Comparison of ENCODE assay signal across 8 mouse cellular contexts in genomic region chr12:33429387-33430160, GRCm38 (mm10). TPM values are rescaled to one million over a fixed set of nuclear protein-coding genes. Genes with fewer than 3 reads are reported as not detected.
DNase-seq lines count a peak whose midpoint lies in the region; ATAC-seq and TF ChIP-seq lines count a peak whose summit lies in the region.

Gene Twistnb, plus strand, starts transcription at chr12:33429635.

- H3K4me1 ChIP-seq in bone marrow macrophage, adult 2 months (ENCODE audit: control insufficient read depth, insufficient read depth, low read length) = no peaks in the 10 kb centered on the region; the same call in none of the 2 replicates
- no peaks in the 10 kb centered on the region for H3K4me1 ChIP-seq in embryonic fibroblast, embryonic 13.5 days (ENCODE audit: control insufficient read depth, insufficient read depth, low read length)
- H3K4me1 ChIP-seq in kidney, embryonic 14.5 days (ENCODE audit: control insufficient read depth, insufficient read depth, low read length) = peaks cover 4% of the 10 kb centered on the region; the same call in 1 of the 2 replicates
- peaks cover 6% of the 10 kb centered on the region; the same call in 1 of the 2 replicates for H3K4me1 ChIP-seq in limb, embryonic 15.5 days

- WGBS in kidney, embryonic 14.5 days = under 1% methylated on average over 65 of the region's 66 CpGs
- under 1% methylated on average over 66 of the region's 66 CpGs for WGBS in limb, embryonic 15.5 days

- H3K9ac ChIP-seq in kidney, embryonic 14.5 days (ENCODE audit: low read depth, low read length) = peak within 1 kb of the TSS; percentile 95
- peak within 1 kb of the TSS; percentile 83 for H3K9ac ChIP-seq in limb, embryonic 15.5 days

- H3K36me3 ChIP-seq in kidney, embryonic 14.5 days (ENCODE audit: control insufficient read depth, insufficient read depth, low read length) = 0 out of 2 replicates have a peak, but pooled peaks cover 3% of the 10 kb centered on the region
- H3K36me3 ChIP-seq in limb, embryonic 15.5 days = peaks cover 7% of the 10 kb centered on the region

- peak within 1 kb of the TSS; percentile 59 for H3K4me2 ChIP-seq in kidney, embryonic 14.5 days (replicated peaks; ENCODE audit: low read depth, low read length)
- peak within 1 kb of the TSS; percentile 53 for H3K4me2 ChIP-seq in limb, embryonic 15.5 days

- DNase-seq in A20 (ENCODE audit: low read depth, low spot score) = peak; percentile 98
- DNase-seq in heart, adult 9 months (ENCODE audit: low spot score in 2 of 2) = peak; percentile 93 to 96
- DNase-seq in monocyte, adult 2 months (ENCODE audit: low read depth in 1 of 2, low spot score in 2 of 2) = peak; percentile 85 to 94
- DNase-seq in spleen, postnatal 36 days (ENCODE audit: low spot score in 2 of 2) = peak; percentile 92 to 96

- no peak for TF ChIP-seq POLR2A in bone marrow macrophage, adult 2 months (IDR thresholded peaks at IDR 0.05; ENCODE audit: borderline replicate concordance, low read depth, low read length)
- peak; percentile 79 for TF ChIP-seq POLR2A in embryonic fibroblast, embryonic 13.5 days (IDR thresholded peaks at IDR 0.05; ENCODE audit: low read depth, low read length)

- no peaks in the 10 kb centered on the region for H3K27me3 ChIP-seq in kidney, embryonic 14.5 days (ENCODE audit: control insufficient read depth, insufficient read depth, low read length)
- H3K27me3 ChIP-seq in limb, embryonic 15.5 days = peaks cover under 1% of the 10 kb centered on the region; the same call in 1 of the 2 replicates

- H3K9me3 ChIP-seq in kidney, embryonic 14.5 days (ENCODE audit: control insufficient read depth, low read length) = no peaks in the 10 kb centered on the region
- H3K9me3 ChIP-seq in limb, embryonic 15.5 days = no peaks in the 10 kb centered on the region

- H3K4me3 ChIP-seq in bone marrow macrophage, adult 2 months (ENCODE audit: insufficient read depth, low read length) = peak within 1 kb of the TSS; percentile 86
- H3K4me3 ChIP-seq in embryonic fibroblast, embryonic 13.5 days (ENCODE audit: insufficient read depth, low read length) = peak within 1 kb of the TSS; percentile 96
- peak within 1 kb of the TSS; percentile 100 for H3K4me3 ChIP-seq in kidney, embryonic 14.5 days (ENCODE audit: low read length)
- H3K4me3 ChIP-seq in limb, embryonic 15.5 days = peak within 1 kb of the TSS; percentile 94

- peak; percentile 42; the same call in 1 of the 2 replicates for TF ChIP-seq CTCF in bone marrow macrophage, adult 2 months (IDR thresholded peaks at IDR 0.05; ENCODE audit: low read depth, low read length)
- TF ChIP-seq CTCF in embryonic fibroblast, embryonic 13.5 days (IDR thresholded peaks at IDR 0.05; ENCODE audit: borderline replicate concordance, insufficient read depth, low read length) = no peak

- H3K27ac ChIP-seq in bone marrow macrophage, adult 2 months (ENCODE audit: insufficient read depth, low read depth, low read length) = no peak within 1 kb of the TSS
- no peak within 1 kb of the TSS for H3K27ac ChIP-seq in embryonic fibroblast, embryonic 13.5 days (ENCODE audit: insufficient read depth, low read length)
- peak within 1 kb of the TSS; percentile 69; the same call in 1 of the 2 replicates for H3K27ac ChIP-seq in kidney, embryonic 14.5 days (ENCODE audit: low read depth, low read length)
- H3K27ac ChIP-seq in limb, embryonic 15.5 days = peak within 1 kb of the TSS; percentile 75

- ATAC-seq in kidney, embryonic 14.5 days (ENCODE audit: low FRiP score, low TSS enrichment) = peak; percentile 97
- ATAC-seq in limb, embryonic 15.5 days (ENCODE audit: insufficient number of reproducible peaks, low FRiP score, low TSS enrichment, low read depth) = peak; percentile 88

RNA-seq across cellular contexts. Expression of gene Twistnb, which starts in this region (rescaled TPM):
- polyA plus RNA-seq in bone marrow macrophage, adult 2 months (2012; ENCODE audit: insufficient read depth, insufficient read length, missing spikeins) = 15.3 and 19.2 TPM in 2 replicates
- polyA plus RNA-seq in embryonic fibroblast, embryonic 13.5 days (2011; ENCODE audit: insufficient read length, low read depth, missing spikeins) = 16.2 and 24.3 TPM in 2 replicates
- 71.4 and 85.6 TPM in 2 replicates for polyA plus RNA-seq in kidney, embryonic 14.5 days (2014; fragmentation: Nextera tagmentation; extraction: Ambion mirVana)
- 50.3 and 55.0 TPM in 2 replicates for polyA plus RNA-seq in limb, embryonic 15.5 days (2015; fragmentation: Nextera tagmentation; extraction: Ambion mirVana)

Comparison
In these comparisons a context has a peak if more than half of its experiments do, and no peak if none do; other contexts are left out.
1. H3K27ac ChIP-seq: peak in kidney, embryonic 14.5 days (single experiment) and limb, embryonic 15.5 days (single experiment); none in bone marrow macrophage, adult 2 months (single experiment) and embryonic fibroblast, embryonic 13.5 days (single experiment).
2. Peak in every context shown above with its lines, with median percentiles within 50 percentile points of each other: DNase-seq and H3K4me3 ChIP-seq.